Mouse (Mus musculus) heart, embryonic 10.5 days (tissue): ENCODE measurements at regions not wholly inside any gene's neighbourhood (a gene's known extent, or its start where the extent isn't known, plus 50 kb on each side); places are given as distances from the start of the nearest gene placed in this dataset.

Source experiments
- DNase-seq: peaks from one replicate; pipeline ENCODE4 v3.0.0-alpha.2; 2017; ENCODE audit warnings: low spot score
- H3K27ac ChIP-seq: fragments of 300-500 bp; sonication (generic); 2 replicates; pipeline ENCODE4 v1.5.1; 2016; ENCODE audit warnings: mild to moderate bottlenecking
- H3K27me3 ChIP-seq: fragments of 300-500 bp; sonication (generic); 2 replicates; pipeline ENCODE4 v1.6.1; 2016; ENCODE audit warnings: mild to moderate bottlenecking; ENCODE audit not compliant: poor library complexity, insufficient read depth, severe bottlenecking
- H3K36me3 ChIP-seq: fragments of 300-500 bp; sonication (generic); 2 replicates; pipeline ENCODE4 v1.6.1; 2016; ENCODE audit warnings: mild to moderate bottlenecking, moderate library complexity
- H3K4me1 ChIP-seq: fragments of 300-500 bp; sonication (generic); 2 replicates; pipeline ENCODE4 v1.6.1; 2016; ENCODE audit warnings: mild to moderate bottlenecking
- H3K4me3 ChIP-seq: fragments of 300-500 bp; sonication (generic); 2 replicates; pipeline ENCODE4 v1.5.1; 2016; ENCODE audit warnings: mild to moderate bottlenecking, moderate library complexity
- H3K9me3 ChIP-seq: fragments of 300-500 bp; sonication (generic); 2 replicates; pipeline ENCODE4 v1.6.1; 2016; ENCODE audit warnings: mild to moderate bottlenecking, moderate library complexity
- WGBS: fragments of 180-500 bp; shearing (Covaris S2); methylation state at CpG from one replicate; pipeline ENCODE4 v1.1.7; 2016; 5-methylcytosine and 5-hydroxymethylcytosine counted together

GRCm38 (mm10) chr6:50713297-50713696 lies 59.1 kb upstream of the Npvf start:
- no peaks in the 10 kb centered on the region for H3K4me1 ChIP-seq
- H3K27me3 ChIP-seq = no peaks in the 10 kb centered on the region
- no peak for DNase-seq
- H3K4me3 ChIP-seq = no peak overlapping the region
- 87% methylated on average over 3 of the region's 3 CpGs for WGBS
- H3K36me3 ChIP-seq = no peaks in the 10 kb centered on the region
- no peaks in the 10 kb centered on the region for H3K9me3 ChIP-seq
- H3K27ac ChIP-seq = no peak overlapping the region

GRCm38 (mm10) chr6:50718631-50719030 lies 64.4 kb upstream of the Npvf start:
- Histone ChIP-seq H3K27me3 (no peaks in the 10 kb centered on the region), H3K27ac (no peak overlapping the region), H3K36me3 (no peaks in the 10 kb centered on the region), H3K4me1 (no peaks in the 10 kb centered on the region), H3K4me3 (no peak overlapping the region), H3K9me3 (no peaks in the 10 kb centered on the region)
- DNase-seq = no peak
- WGBS = 72% methylated on average over 4 of the region's 4 CpGs

DNA sequence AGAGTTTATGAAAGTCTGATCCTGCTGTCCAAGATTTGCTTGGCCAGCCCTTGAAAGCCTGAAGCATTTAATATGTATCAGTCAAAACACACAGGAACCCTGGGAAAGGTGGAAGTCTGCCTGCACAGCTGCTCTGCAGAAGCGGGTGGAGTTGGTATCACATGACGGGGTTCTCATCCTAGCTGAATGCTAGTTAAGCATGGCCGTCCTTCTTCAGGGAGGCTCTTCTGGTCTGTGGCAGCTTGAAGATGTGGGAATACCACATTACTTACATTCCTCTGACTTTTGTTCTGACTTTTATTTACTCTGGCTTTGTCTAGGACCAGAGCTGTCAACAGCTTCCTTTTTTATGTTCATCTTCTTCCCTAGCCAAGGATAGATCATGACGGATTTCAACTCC lies 66.1 kb upstream of the Npvf start:
- WGBS = 54% methylated on average over 4 of the region's 4 CpGs
- no peak for DNase-seq

DNA sequence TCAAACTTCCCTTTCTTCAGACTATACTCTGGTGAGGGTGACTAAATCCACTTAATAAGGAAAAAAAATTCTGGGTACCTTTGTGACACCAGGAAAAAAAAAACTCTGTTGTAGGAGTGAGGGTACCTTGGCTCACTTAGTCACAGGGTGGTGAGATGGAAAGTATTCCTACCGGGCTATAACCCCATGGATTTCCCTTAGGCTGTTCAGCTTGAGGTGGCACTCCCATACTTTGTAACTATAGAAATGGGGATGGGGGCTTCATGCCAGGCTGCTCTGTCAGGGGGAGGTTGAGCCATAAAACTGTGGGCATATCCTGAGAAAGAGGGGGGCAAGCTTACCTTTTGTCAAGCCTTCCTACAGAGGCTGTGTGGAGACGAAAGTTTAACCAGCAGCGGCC lies 71.4 kb upstream of the Npvf start:
- Histone ChIP-seq H3K36me3 (no peaks in the 10 kb centered on the region), H3K9me3 (no peaks in the 10 kb centered on the region), H3K4me1 (no peaks in the 10 kb centered on the region), H3K4me3 (no peak overlapping the region), H3K27me3 (no peaks in the 10 kb centered on the region), H3K27ac (no peak overlapping the region)
- DNase-seq = no peak
- 87% methylated on average over 3 of the region's 3 CpGs for WGBS

More for the DNA sequence above, 66.1 kb upstream of the Npvf start:
- H3K27me3 ChIP-seq = no peaks in the 10 kb centered on the region
- no peak overlapping the region for H3K27ac ChIP-seq
- no peaks in the 10 kb centered on the region for H3K9me3 ChIP-seq
- H3K36me3 ChIP-seq = no peaks in the 10 kb centered on the region
- H3K4me1 ChIP-seq = no peaks in the 10 kb centered on the region
- H3K4me3 ChIP-seq = no peak overlapping the region

DNA sequence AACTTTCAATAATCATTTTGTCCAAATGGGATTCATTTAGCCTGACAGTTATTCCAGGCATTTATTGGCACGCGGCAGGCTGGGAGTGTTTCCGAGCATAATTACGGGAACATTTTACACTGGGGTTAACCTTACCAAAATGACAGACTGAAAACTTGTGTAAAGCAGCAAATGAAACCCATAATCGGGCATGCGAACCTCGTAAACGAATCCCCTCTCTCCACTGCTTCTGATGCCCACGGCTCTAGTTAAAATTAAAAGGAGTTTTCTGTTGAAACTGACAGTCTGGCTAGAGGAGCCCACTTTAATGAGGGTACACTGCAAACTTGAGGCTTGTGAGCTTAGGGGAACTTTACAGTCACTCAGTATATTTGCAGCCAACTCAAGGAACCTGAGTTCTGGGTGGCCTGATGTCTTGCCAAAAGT lies 71.9 kb upstream of the Npvf start:
- H3K4me3 ChIP-seq = no peak overlapping the region
- DNase-seq = no peak
- 85% methylated on average over 9 of the region's 9 CpGs for WGBS
- H3K27ac ChIP-seq = no peak overlapping the region
- H3K4me1 ChIP-seq = no peaks in the 10 kb centered on the region
- H3K9me3 ChIP-seq = no peaks in the 10 kb centered on the region
- H3K36me3 ChIP-seq = no peaks in the 10 kb centered on the region
- no peaks in the 10 kb centered on the region for H3K27me3 ChIP-seq

DNA sequence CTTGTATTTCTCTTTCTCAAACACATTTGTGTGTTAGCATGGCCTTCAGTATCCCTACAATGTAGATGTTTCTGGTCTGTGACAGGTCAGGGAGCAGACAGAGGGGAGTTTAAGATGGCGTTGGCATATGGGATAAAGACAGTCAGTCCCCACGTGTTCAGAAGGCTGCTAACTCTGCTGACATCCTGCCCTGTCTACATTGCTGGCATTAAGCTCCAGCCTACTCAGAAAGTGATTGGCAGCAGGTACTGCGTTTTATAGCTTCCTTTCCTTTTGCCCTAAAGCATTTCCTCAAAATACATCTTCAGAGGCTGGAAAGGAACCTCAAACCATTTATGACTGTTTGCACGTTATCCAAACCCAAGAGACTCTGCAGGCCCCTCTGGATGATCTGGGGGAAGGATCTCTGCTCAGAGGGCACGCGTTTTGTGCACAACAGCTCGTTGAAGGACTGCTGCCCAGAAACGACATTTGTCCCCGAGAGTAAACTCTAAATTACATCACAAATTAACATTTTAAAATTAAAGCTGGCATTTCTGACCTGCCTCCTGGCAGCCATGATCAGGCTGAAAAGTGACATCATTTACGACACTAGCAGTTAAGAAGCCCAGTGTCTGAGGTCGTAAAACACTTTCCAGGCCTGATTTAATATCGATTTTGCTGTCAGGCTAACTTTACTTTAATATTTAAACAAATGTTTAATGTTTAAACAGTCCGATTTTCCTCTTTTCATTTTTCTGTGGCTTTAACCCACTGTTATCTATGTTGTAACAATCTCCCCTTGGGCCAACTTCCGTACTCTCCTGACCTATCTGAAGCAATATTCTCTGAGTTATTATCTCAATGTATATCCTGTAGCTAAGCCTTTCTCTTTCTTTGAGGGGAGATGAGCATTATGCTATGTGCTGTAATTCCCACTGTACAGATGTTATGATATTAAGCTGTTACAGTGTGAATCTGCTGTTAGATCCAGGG lies 76.8 kb upstream of the Npvf start:
- Histone ChIP-seq H3K4me1 (no peaks in the 10 kb centered on the region), H3K27me3 (no peaks in the 10 kb centered on the region), H3K9me3 (no peaks in the 10 kb centered on the region), H3K4me3 (no peak overlapping the region), H3K27ac (no peak overlapping the region), H3K36me3 (no peaks in the 10 kb centered on the region)
- WGBS = 69% methylated on average over 14 of the region's 14 CpGs
- DNase-seq = no peak

DNA sequence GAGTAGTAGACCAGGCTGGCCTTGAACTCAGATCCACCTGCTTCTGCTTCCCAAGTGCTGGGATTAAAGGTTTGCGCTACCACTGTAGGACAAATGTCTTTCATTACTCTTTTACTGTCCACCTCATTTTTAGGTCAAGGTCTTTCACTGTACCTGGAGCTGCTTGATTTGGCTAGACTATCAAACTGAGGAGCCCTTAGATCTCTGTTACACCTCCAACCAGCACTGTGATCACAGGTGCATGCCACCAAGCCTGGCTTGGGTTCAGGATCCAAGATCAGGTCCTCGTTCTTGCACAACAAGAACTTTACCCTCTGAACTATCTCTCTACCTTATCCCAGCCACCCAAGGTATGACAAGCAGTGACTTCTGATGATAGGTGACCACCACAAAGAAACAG lies 80.5 kb upstream of the Npvf start:
- H3K36me3 ChIP-seq = no peaks in the 10 kb centered on the region
- 88% methylated on average over 2 of the region's 2 CpGs for WGBS
- no peak overlapping the region for H3K27ac ChIP-seq
- H3K27me3 ChIP-seq = no peaks in the 10 kb centered on the region
- H3K4me3 ChIP-seq = no peak overlapping the region
- H3K4me1 ChIP-seq = no peaks in the 10 kb centered on the region
- DNase-seq = no peak
- no peaks in the 10 kb centered on the region for H3K9me3 ChIP-seq

- no peaks in the 10 kb centered on the region for H3K36me3 ChIP-seq
- no peak overlapping the region for H3K4me3 ChIP-seq
- H3K4me1 ChIP-seq = no peaks in the 10 kb centered on the region
- H3K9me3 ChIP-seq = no peaks in the 10 kb centered on the region
- H3K27me3 ChIP-seq = no peaks in the 10 kb centered on the region
- DNase-seq = no peak
- WGBS = 66% methylated on average over 2 of the region's 2 CpGs
- no peak overlapping the region for H3K27ac ChIP-seq
These were observed 81.6 kb upstream of the Npvf start for GRCm38 (mm10) chr6:50735825-50736224.

GRCm38 (mm10) chr6:50742009-50742408 lies 87.8 kb upstream of the Npvf start:
- no peaks in the 10 kb centered on the region for H3K9me3 ChIP-seq
- H3K27me3 ChIP-seq = no peaks in the 10 kb centered on the region
- H3K4me1 ChIP-seq = peaks cover 13% of the 10 kb centered on the region
- no peaks in the 10 kb centered on the region for H3K36me3 ChIP-seq
- DNase-seq = peak; percentile 60
- no peak overlapping the region for H3K4me3 ChIP-seq
- H3K27ac ChIP-seq = no peak overlapping the region
- WGBS = 67% methylated on average over 4 of the region's 4 CpGs

DNA sequence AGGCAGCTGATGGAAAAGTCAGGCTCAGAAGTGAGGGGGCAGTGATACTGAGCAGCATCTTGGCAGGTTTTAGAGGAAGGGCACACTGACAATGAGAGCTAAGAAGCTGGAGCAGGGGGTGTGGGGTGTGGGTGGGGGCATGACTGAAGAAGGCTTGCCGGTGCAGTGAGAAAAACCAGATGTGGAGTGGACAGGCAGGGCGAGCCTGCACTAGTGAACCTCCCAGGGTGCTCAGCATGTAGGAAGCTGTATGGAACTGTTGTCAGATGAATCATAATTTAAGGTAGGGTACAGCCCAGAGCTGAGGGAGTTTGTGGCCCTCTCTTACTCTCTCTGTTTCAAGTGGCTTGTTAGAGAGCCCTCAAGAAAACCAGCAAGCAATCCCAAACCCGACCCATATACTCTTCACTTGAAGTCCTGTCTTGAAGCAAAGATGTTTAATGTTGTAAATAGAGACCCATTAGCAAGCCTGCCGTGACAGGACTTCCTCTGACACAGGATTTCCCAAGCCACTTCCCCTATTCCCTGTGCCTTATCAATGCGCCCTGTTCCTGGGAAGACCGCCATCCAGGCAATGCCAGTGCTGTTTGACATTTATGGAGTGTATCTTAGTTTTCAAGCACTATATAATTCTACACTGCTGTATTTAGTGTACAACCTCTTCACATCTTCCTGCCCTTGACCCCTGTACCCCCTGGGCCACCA lies 90.4 kb upstream of the Npvf start:
- 33% methylated on average over 6 of the region's 6 CpGs for WGBS

DNA sequence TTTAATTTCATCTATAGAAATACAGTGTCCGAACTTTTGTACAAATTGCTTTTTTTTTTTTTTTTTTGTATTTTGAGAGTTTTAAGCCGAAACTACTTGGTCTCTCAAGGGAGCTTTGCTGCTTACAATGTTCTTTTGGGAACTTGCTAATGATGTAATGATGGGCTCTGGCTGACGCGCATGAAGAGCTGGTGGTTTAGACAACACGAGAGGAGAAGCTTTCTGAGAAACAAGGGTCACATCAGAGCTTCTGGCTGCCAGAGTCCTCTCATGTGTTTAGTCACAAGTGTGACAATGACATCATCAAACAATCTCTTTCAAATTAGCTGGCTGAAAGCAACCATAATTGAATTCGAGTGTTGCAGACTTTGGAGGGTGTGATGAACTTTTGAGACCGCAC lies 98.9 kb upstream of the Npvf start:
- Histone ChIP-seq H3K27ac (no peak overlapping the region), H3K4me3 (no peak overlapping the region), H3K4me1 (no peaks in the 10 kb centered on the region), H3K9me3 (no peaks in the 10 kb centered on the region), H3K27me3 (no peaks in the 10 kb centered on the region), H3K36me3 (no peaks in the 10 kb centered on the region)
- 80% methylated on average over 7 of the region's 7 CpGs for WGBS
- DNase-seq = no peak

More for the DNA sequence above, 90.4 kb upstream of the Npvf start:
- peak; percentile 79 for DNase-seq
- no peaks in the 10 kb centered on the region for H3K9me3 ChIP-seq
- no peaks in the 10 kb centered on the region for H3K27me3 ChIP-seq
- peak overlapping the region; percentile 19; the same call in 1 of the 2 replicates for H3K27ac ChIP-seq
- no peaks in the 10 kb centered on the region for H3K36me3 ChIP-seq
- no peak overlapping the region for H3K4me3 ChIP-seq
- peaks cover 13% of the 10 kb centered on the region for H3K4me1 ChIP-seq

- Histone ChIP-seq H3K4me1 (no peaks in the 10 kb centered on the region), H3K9me3 (no peaks in the 10 kb centered on the region), H3K4me3 (no peak overlapping the region), H3K27ac (no peak overlapping the region), H3K36me3 (no peaks in the 10 kb centered on the region), H3K27me3 (no peaks in the 10 kb centered on the region)
- WGBS = 90% methylated on average over 12 of the region's 12 CpGs
- peak; percentile 38 for DNase-seq
These were observed 100.5 kb upstream of the Npvf start for GRCm38 (mm10) chr6:50754786-50755185.

GRCm38 (mm10) chr6:50760367-50760766 lies 106.1 kb upstream of the Npvf start:
- no peak overlapping the region for H3K27ac ChIP-seq
- no peak for DNase-seq
- no peaks in the 10 kb centered on the region for H3K4me1 ChIP-seq
- H3K36me3 ChIP-seq = no peaks in the 10 kb centered on the region
- H3K27me3 ChIP-seq = no peaks in the 10 kb centered on the region
- H3K4me3 ChIP-seq = no peak overlapping the region
- no peaks in the 10 kb centered on the region for H3K9me3 ChIP-seq
- 77% methylated on average over 6 of the region's 6 CpGs for WGBS
